Mouse (Mus musculus): ENCODE measurements around the gene Slc25a39. TPM values are rescaled to one million over a fixed set of nuclear protein-coding genes. Genes with fewer than 3 reads are reported as not detected.

Slc25a39 gene
- polyA plus RNA-seq, 1 experiment from 2014 or later: 144 TPM

DNA sequence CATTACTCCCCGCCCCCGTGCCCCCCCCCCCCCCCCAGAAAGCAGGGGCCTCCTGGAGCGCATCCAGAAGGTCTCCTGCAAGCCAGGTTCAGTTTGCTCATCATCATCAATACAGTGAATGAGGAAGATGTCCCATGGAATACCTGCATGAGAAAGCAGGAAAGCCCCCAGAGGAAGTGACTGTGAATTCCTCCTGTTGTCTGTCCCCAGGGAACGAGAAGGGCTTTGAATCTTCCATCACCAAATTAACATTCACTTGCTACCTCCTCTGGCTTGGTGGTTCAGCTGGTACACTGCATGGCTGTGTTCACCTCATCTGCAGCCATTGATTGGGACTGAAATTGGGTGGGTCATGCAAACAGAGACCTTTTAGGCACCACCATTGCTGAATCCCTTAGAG lies 22.7 kb downstream of the Slc25a39 start:
- DNase-seq (no peak), ATAC-seq (ENCODE audit: low FRiP score, low TSS enrichment) (no peak)
- Histone ChIP-seq H3K27me3 (ENCODE audit: control insufficient read depth, insufficient read depth, low read length) (no peaks in the 10 kb centered on the region), H3K27ac (replicated peaks; ENCODE audit: low read depth, low read length) (no peak overlapping the region), H3K9ac (replicated peaks; ENCODE audit: low read length) (no peak overlapping the region), H3K4me1 (ENCODE audit: control insufficient read depth, insufficient read depth, low read length) (no peaks in the 10 kb centered on the region), H3K9me3 (ENCODE audit: control insufficient read depth, low read length) (no peaks in the 10 kb centered on the region), H3K4me2 (ENCODE audit: low read length) (no peak overlapping the region), H3K36me3 (ENCODE audit: control insufficient read depth, insufficient read depth, low read length) (no peaks in the 10 kb centered on the region), H3K4me3 (replicated peaks; ENCODE audit: low read depth, low read length) (no peak overlapping the region)
- 63% methylated on average over 4 of the region's 4 CpGs for WGBS

DNA sequence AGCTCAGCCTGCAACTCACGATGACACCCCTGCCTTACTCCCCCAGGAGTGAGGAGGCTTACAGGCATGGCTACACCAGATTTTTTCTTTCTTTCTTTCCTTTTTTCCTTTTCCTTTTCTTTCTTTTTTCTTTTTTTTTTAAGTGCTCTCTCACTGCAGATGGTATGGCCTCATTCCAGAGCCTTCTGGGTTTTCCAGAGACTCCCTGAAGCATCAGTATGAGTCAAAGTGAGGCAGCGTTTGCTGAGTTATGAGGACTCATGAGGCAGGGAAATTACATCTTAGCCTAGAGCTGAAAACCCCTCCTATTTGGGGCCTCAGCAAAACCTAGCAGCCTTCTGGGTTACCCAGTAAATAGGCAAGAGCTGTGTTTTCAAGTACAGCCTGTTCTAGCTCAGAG lies 23.3 kb downstream of the Slc25a39 start:
- Histone ChIP-seq H3K36me3 (ENCODE audit: control insufficient read depth, insufficient read depth, low read length) (no peaks in the 10 kb centered on the region), H3K4me3 (replicated peaks; ENCODE audit: low read depth, low read length) (no peak overlapping the region), H3K9ac (replicated peaks; ENCODE audit: low read length) (no peak overlapping the region), H3K4me1 (ENCODE audit: control insufficient read depth, insufficient read depth, low read length) (no peaks in the 10 kb centered on the region), H3K4me2 (ENCODE audit: low read length) (no peak overlapping the region), H3K27ac (replicated peaks; ENCODE audit: low read depth, low read length) (no peak overlapping the region), H3K27me3 (ENCODE audit: control insufficient read depth, insufficient read depth, low read length) (no peaks in the 10 kb centered on the region), H3K9me3 (ENCODE audit: control insufficient read depth, low read length) (no peaks in the 10 kb centered on the region)
- no peak for DNase-seq
- ATAC-seq (ENCODE audit: low FRiP score, low TSS enrichment): no peak
- 87% methylated on average over 2 of the region's 2 CpGs for WGBS

DNA sequence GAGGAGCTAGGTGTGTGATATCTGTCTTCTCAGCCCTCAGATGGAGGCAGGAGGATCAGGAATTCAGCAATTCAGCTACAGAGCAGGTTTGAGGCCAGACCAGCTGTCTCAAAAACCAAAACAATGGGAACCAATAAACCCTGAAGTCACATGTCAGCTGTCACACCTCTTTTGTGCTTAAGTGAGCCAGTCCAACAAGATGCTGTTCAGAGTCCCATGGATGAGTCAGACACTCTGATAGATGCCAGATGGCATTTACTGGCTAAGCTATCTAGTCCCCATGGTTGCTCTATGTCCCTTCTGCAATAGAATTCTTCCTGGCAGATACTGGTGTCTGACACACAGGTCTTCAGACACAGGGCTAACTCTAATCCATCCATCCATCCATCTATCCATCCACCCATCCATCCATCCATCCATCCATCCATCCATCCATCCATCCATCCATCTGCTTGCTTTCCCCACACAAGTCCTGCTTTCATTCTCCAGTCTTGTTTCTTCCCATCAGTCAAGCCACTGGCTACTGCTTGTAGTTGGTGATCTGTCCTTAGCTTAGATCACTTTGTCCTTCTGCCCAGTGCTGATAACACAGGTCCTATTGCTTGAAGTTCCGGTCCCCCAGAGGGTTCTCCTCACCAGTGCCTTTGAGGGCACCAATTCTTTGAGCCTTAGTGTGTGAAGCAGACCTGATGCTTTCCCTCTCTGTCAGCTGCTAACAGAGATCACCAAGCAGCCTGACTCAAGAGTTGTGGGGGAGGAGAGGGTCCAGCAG lies 24.2 kb downstream of the Slc25a39 start:
- ATAC-seq (ENCODE audit: low FRiP score, low TSS enrichment): no peak
- H3K9me3 ChIP-seq (ENCODE audit: control insufficient read depth, low read length): no peaks in the 10 kb centered on the region
- no peak overlapping the region for H3K9ac ChIP-seq (replicated peaks; ENCODE audit: low read length)
- H3K4me3 ChIP-seq (replicated peaks; ENCODE audit: low read depth, low read length): no peak overlapping the region
- H3K36me3 ChIP-seq (ENCODE audit: control insufficient read depth, insufficient read depth, low read length): no peaks in the 10 kb centered on the region
- 95% methylated on average over 1 of the region's 1 CpGs for WGBS
- H3K27ac ChIP-seq (replicated peaks; ENCODE audit: low read depth, low read length): no peak overlapping the region
- H3K4me2 ChIP-seq (ENCODE audit: low read length): no peak overlapping the region
- DNase-seq: no peak
- H3K4me1 ChIP-seq (ENCODE audit: control insufficient read depth, insufficient read depth, low read length): no peaks in the 10 kb centered on the region
- no peaks in the 10 kb centered on the region for H3K27me3 ChIP-seq (ENCODE audit: control insufficient read depth, insufficient read depth, low read length)

DNA sequence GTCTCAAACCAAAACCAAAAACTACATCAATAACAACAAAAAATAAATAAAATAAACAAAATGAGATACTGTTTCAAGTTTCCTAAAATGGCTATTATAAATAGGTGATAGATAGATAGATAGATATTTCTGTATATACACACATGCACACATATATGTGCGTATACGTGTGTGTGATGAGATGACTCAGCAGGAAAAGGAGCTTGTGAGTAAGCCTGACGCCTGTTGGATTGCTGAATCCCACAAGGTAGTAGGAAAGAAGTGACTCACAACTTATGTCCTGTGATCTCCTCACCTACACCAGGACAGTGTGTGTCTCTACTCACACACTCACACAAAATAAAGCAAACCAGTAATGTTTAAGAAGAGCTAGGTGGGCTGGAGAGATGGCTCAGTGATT lies 25.0 kb downstream of the Slc25a39 start:
- no peaks in the 10 kb centered on the region for H3K9me3 ChIP-seq (ENCODE audit: control insufficient read depth, low read length)
- no peak for DNase-seq
- 92% methylated on average over 3 of the region's 3 CpGs for WGBS
- H3K36me3 ChIP-seq (ENCODE audit: control insufficient read depth, insufficient read depth, low read length): no peaks in the 10 kb centered on the region
- H3K4me1 ChIP-seq (ENCODE audit: control insufficient read depth, insufficient read depth, low read length): no peaks in the 10 kb centered on the region
- H3K4me3 ChIP-seq (replicated peaks; ENCODE audit: low read depth, low read length): no peak overlapping the region
- no peak for ATAC-seq (ENCODE audit: low FRiP score, low TSS enrichment)
- no peak overlapping the region for H3K9ac ChIP-seq (replicated peaks; ENCODE audit: low read length)
- no peak overlapping the region for H3K27ac ChIP-seq (replicated peaks; ENCODE audit: low read depth, low read length)
- H3K4me2 ChIP-seq (ENCODE audit: low read length): no peak overlapping the region
- no peaks in the 10 kb centered on the region for H3K27me3 ChIP-seq (ENCODE audit: control insufficient read depth, insufficient read depth, low read length)

DNA sequence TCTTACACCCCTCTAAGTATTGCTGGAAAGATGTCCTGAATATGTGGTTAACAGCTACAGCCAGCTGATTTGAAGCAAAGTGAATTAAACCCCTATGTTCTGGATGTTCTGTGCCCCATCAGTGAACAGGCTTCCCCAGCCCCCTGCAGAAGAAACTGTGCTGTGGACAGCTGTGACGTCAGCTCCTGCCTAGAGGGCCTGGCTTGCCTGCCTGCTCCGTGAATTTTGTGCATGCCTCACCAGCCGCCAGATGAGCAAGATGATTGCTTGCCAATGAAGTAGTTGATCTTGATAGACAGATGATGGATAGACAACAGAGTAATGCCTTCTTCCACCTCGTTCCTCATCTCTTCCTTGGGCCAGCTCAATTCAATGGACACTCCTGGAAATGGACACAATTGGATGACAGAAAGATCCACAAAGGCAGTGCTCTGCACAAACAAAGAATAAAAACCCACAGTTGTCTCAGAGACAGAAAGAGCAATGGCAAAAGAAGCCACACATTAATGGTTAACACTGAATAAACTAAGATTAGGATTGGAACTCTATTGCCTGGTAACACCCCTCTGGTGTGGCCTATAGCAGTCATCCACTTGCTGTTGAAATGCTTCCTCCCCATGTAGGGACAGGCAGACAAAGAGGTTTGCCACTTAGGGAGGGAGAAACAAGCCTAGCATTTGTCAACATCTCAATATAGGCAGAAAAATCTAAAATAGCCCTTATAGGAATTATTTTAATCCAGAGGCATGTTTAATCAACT lies 26.2 kb downstream of the Slc25a39 start:
- Histone ChIP-seq H3K4me2 (ENCODE audit: low read length) (no peak overlapping the region), H3K4me3 (replicated peaks; ENCODE audit: low read depth, low read length) (no peak overlapping the region), H3K9ac (replicated peaks; ENCODE audit: low read length) (no peak overlapping the region), H3K4me1 (ENCODE audit: control insufficient read depth, insufficient read depth, low read length) (0 out of 2 replicates have a peak, but pooled peaks cover under 1% of the 10 kb centered on the region), H3K27me3 (ENCODE audit: control insufficient read depth, insufficient read depth, low read length) (no peaks in the 10 kb centered on the region), H3K36me3 (ENCODE audit: control insufficient read depth, insufficient read depth, low read length) (no peaks in the 10 kb centered on the region), H3K27ac (replicated peaks; ENCODE audit: low read depth, low read length) (no peak overlapping the region), H3K9me3 (ENCODE audit: control insufficient read depth, low read length) (no peaks in the 10 kb centered on the region)
- 35% methylated on average over 4 of the region's 4 CpGs for WGBS
- DNase-seq (no peak), ATAC-seq (ENCODE audit: low FRiP score, low TSS enrichment) (no peak)

DNA sequence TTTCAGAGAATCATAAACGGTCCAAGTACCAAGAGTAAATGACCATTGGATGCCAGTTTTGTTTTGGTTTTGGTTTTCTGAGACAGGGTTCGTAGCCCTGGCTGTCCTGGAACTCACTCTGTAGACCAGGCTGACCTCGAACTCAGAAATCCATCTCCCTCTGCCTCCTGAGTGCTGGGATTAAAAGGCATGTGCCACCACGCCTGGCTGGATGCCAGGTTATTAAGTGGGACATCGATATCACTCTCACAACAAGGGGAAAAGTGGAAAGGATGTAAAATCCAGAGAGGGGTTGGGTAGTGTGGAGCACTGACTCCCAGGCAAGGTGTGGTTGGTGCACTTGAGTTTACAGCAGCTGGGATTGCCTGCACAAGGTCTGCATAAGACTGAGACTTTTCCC lies 27.7 kb downstream of the Slc25a39 start:
- no peaks in the 10 kb centered on the region for H3K9me3 ChIP-seq (ENCODE audit: control insufficient read depth, low read length)
- no peaks in the 10 kb centered on the region for H3K36me3 ChIP-seq (ENCODE audit: control insufficient read depth, insufficient read depth, low read length)
- H3K4me3 ChIP-seq (replicated peaks; ENCODE audit: low read depth, low read length): no peak overlapping the region
- no peaks in the 10 kb centered on the region for H3K27me3 ChIP-seq (ENCODE audit: control insufficient read depth, insufficient read depth, low read length)
- no peak overlapping the region for H3K4me2 ChIP-seq (ENCODE audit: low read length)
- no peak for DNase-seq
- H3K4me1 ChIP-seq (ENCODE audit: control insufficient read depth, insufficient read depth, low read length): peaks cover 12% of the 10 kb centered on the region; the same call in 1 of the 2 replicates
- H3K27ac ChIP-seq (replicated peaks; ENCODE audit: low read depth, low read length): no peak overlapping the region
- no peak overlapping the region for H3K9ac ChIP-seq (replicated peaks; ENCODE audit: low read length)
- WGBS: 76% methylated on average over 5 of the region's 5 CpGs
- no peak for ATAC-seq (ENCODE audit: low FRiP score, low TSS enrichment)

DNA sequence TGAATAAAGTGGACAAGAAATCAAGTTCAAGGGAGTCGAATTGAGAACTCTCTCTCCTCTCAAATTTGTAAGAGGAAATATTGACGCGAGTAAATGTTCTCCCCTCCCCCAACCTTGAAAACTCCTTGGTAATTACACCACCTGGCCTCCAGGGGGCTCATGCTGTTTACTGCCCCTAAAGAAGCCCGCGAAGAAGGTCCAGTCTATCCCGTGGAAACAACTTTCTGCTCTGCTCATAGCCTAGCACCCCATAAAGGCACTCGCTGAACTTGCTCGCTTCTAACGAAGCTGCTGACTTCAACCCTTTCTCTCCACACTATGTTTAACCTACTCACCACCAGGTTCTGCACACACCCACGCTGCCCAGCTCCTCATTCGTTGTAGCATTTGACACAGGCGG lies 30.6 kb downstream of the Slc25a39 start:
- Histone ChIP-seq H3K9me3 (ENCODE audit: control insufficient read depth, low read length) (no peaks in the 10 kb centered on the region), H3K36me3 (ENCODE audit: control insufficient read depth, insufficient read depth, low read length) (no peaks in the 10 kb centered on the region), H3K4me3 (replicated peaks; ENCODE audit: low read depth, low read length) (no peak overlapping the region), H3K27me3 (ENCODE audit: control insufficient read depth, insufficient read depth, low read length) (no peaks in the 10 kb centered on the region), H3K4me1 (ENCODE audit: control insufficient read depth, insufficient read depth, low read length) (peaks cover 12% of the 10 kb centered on the region; the same call in 1 of the 2 replicates), H3K4me2 (ENCODE audit: low read length) (no peak overlapping the region), H3K27ac (replicated peaks; ENCODE audit: low read depth, low read length) (no peak overlapping the region), H3K9ac (replicated peaks; ENCODE audit: low read length) (no peak overlapping the region)
- DNase-seq (no peak), ATAC-seq (ENCODE audit: low FRiP score, low TSS enrichment) (no peak)
- WGBS: 63% methylated on average over 12 of the region's 12 CpGs

DNA sequence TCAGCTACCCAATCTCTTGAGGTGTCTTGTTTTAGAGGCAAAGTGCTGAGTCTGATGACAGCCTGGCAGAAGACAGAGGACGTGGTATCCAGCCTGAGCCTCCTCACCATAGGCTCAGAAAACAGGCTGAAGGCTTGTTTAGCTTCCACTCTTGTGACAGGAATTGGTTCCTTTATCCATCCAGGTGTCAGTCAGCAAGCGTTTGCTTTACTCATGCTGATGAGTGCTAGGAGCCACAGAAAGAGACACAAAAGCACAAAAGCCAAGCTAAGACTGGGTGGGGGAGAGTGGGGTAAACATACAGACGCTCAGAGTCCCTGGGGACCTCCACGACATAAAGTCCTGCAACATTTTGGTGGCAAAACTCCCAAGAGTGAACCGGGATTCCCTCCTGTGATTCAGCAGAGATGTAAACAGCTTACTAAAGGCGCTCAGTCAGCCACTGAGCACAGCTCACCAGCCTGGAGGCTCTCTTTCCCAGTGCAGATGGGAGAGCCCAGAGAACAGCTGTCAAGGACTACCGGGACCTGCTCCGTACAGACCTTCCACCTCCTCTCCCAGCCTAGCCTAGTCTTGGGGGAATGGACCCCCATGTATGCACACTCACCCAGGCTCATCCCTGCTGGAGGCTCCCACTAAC lies 31.4 kb downstream of the Slc25a39 start:
- DNase-seq: peak; percentile 17
- Histone ChIP-seq H3K27ac (replicated peaks; ENCODE audit: low read depth, low read length) (no peak overlapping the region), H3K9me3 (ENCODE audit: control insufficient read depth, low read length) (no peaks in the 10 kb centered on the region), H3K36me3 (ENCODE audit: control insufficient read depth, insufficient read depth, low read length) (no peaks in the 10 kb centered on the region), H3K4me2 (ENCODE audit: low read length) (peak overlapping the region; percentile 41), H3K9ac (replicated peaks; ENCODE audit: low read length) (0 out of 2 replicates have a peak overlapping the region, but pooled peaks have one; percentile 16), H3K4me1 (ENCODE audit: control insufficient read depth, insufficient read depth, low read length) (peaks cover 12% of the 10 kb centered on the region; the same call in 1 of the 2 replicates), H3K27me3 (ENCODE audit: control insufficient read depth, insufficient read depth, low read length) (no peaks in the 10 kb centered on the region), H3K4me3 (replicated peaks; ENCODE audit: low read depth, low read length) (no peak overlapping the region)
- no peak for ATAC-seq (ENCODE audit: low FRiP score, low TSS enrichment)
- WGBS: 10% methylated on average over 8 of the region's 8 CpGs
